12 mouse cellular contexts compared by ENCODE assay signal in genomic region chr8:26273792-26274191, GRCm38 (mm10).
DNase-seq lines count a peak whose midpoint lies in the region; ATAC-seq and TF ChIP-seq lines count a peak whose summit lies in the region.
"Had no signal": no experiment of that assay in that cellular context is flagged by ENCODE, and none has a peak within 500 bp of the region (broad histone marks: within the 10 kb centered on the region; RNA-seq: fewer than 3 reads in every experiment).

No protein-coding gene starts in this region.

- no peaks in the 10 kb centered on the region for H3K9me3 ChIP-seq in intestine, embryonic 14.5 days (ENCODE audit: control insufficient read depth, low read length)
- no peaks in the 10 kb centered on the region for H3K9me3 ChIP-seq in intestine, postnatal 0 days (ENCODE audit: control insufficient read depth)
- no peaks in the 10 kb centered on the region for H3K9me3 ChIP-seq in embryonic facial prominence, embryonic 13.5 days
- no peaks in the 10 kb centered on the region for H3K9me3 ChIP-seq in forebrain, embryonic 12.5 days
- H3K9me3 ChIP-seq in limb, embryonic 13.5 days = no peaks in the 10 kb centered on the region

- no peak overlapping the region for H3K9ac ChIP-seq in intestine, embryonic 14.5 days (ENCODE audit: low read length)
- no peak overlapping the region for H3K9ac ChIP-seq in intestine, postnatal 0 days (ENCODE audit: low read depth, low read length)
- H3K9ac ChIP-seq in embryonic facial prominence, embryonic 13.5 days = peak overlapping the region; percentile 44; the same call in 1 of the 2 replicates
- H3K9ac ChIP-seq in forebrain, embryonic 12.5 days = peak overlapping the region; percentile 40; the same call in 1 of the 2 replicates
- no peak overlapping the region; the same call in 1 of the 2 replicates for H3K9ac ChIP-seq in limb, embryonic 13.5 days

- TF ChIP-seq CTCF in intestine, postnatal 0 days (IDR thresholded peaks at IDR 0.05; ENCODE audit: low read depth) = no peak

- H3K27ac ChIP-seq in intestine, embryonic 14.5 days (ENCODE audit: low read depth) = no peak overlapping the region
- no peak overlapping the region for H3K27ac ChIP-seq in intestine, postnatal 0 days (ENCODE audit: low read depth, low read length)
- 0 out of 2 replicates have a peak overlapping the region, but pooled peaks have one; percentile 33 for H3K27ac ChIP-seq in embryonic facial prominence, embryonic 13.5 days
- H3K27ac ChIP-seq in forebrain, embryonic 12.5 days = peak overlapping the region; percentile 58
- H3K27ac ChIP-seq in limb, embryonic 13.5 days = no peak overlapping the region

- no peak overlapping the region for H3K4me3 ChIP-seq in intestine, embryonic 14.5 days (ENCODE audit: low read depth, low read length)
- no peak overlapping the region for H3K4me3 ChIP-seq in intestine, postnatal 0 days (ENCODE audit: low read depth, low read length)
- no peak overlapping the region for H3K4me3 ChIP-seq in embryonic facial prominence, embryonic 13.5 days
- no peak overlapping the region for H3K4me3 ChIP-seq in forebrain, embryonic 12.5 days (replicated peaks)
- no peak overlapping the region for H3K4me3 ChIP-seq in limb, embryonic 13.5 days

- WGBS in intestine, embryonic 14.5 days = 67% methylated on average over 5 of the region's 5 CpGs
- WGBS in intestine, postnatal 0 days = 79% methylated on average over 5 of the region's 5 CpGs
- WGBS in embryonic facial prominence, embryonic 13.5 days = 52% methylated on average over 5 of the region's 5 CpGs
- WGBS in forebrain, embryonic 12.5 days = 37% methylated on average over 5 of the region's 5 CpGs
- WGBS in limb, embryonic 13.5 days = 54% methylated on average over 5 of the region's 5 CpGs

- peak; percentile 53 for DNase-seq in intestine, embryonic 14.5 days (ENCODE audit: low spot score)
- DNase-seq in adrenal gland, adult 2 months = no peak
- no peak for DNase-seq in urinary bladder, postnatal 25 days (ENCODE audit: low spot score)
- DNase-seq in layer of hippocampus, adult 11-12 months (ENCODE audit: low spot score) = no peak
- DNase-seq: cerebellum, postnatal 14 days; kidney, adult 11 months; layer of hippocampus, adult 9-11 months; lung, postnatal 14 days had no signal

- 0 out of 2 replicates have a peak, but pooled peaks cover under 1% of the 10 kb centered on the region for H3K4me1 ChIP-seq in intestine, embryonic 14.5 days (replicated peaks; ENCODE audit: control insufficient read depth, insufficient read depth, low read length)
- no peaks in the 10 kb centered on the region for H3K4me1 ChIP-seq in intestine, postnatal 0 days (replicated peaks; ENCODE audit: control insufficient read depth, insufficient read depth, low read length)
- H3K4me1 ChIP-seq in embryonic facial prominence, embryonic 13.5 days = peaks cover 23% of the 10 kb centered on the region
- peaks cover 24% of the 10 kb centered on the region for H3K4me1 ChIP-seq in forebrain, embryonic 12.5 days
- peaks cover 35% of the 10 kb centered on the region for H3K4me1 ChIP-seq in limb, embryonic 13.5 days

- no peaks in the 10 kb centered on the region for H3K36me3 ChIP-seq in intestine, embryonic 14.5 days (ENCODE audit: control insufficient read depth, insufficient read depth, low read length)
- no peaks in the 10 kb centered on the region for H3K36me3 ChIP-seq in intestine, postnatal 0 days (ENCODE audit: control insufficient read depth, insufficient read depth)
- H3K36me3 ChIP-seq in embryonic facial prominence, embryonic 13.5 days = no peaks in the 10 kb centered on the region
- no peaks in the 10 kb centered on the region for H3K36me3 ChIP-seq in forebrain, embryonic 12.5 days (replicated peaks)
- H3K36me3 ChIP-seq in limb, embryonic 13.5 days = no peaks in the 10 kb centered on the region

- no peaks in the 10 kb centered on the region for H3K27me3 ChIP-seq in intestine, embryonic 14.5 days (replicated peaks; ENCODE audit: control insufficient read depth, insufficient read depth, low read length)
- 0 out of 2 replicates have a peak, but pooled peaks cover 4% of the 10 kb centered on the region for H3K27me3 ChIP-seq in intestine, postnatal 0 days (replicated peaks; ENCODE audit: control insufficient read depth, insufficient read depth, low read length)
- peaks cover 9% of the 10 kb centered on the region for H3K27me3 ChIP-seq in embryonic facial prominence, embryonic 13.5 days
- H3K27me3 ChIP-seq in forebrain, embryonic 12.5 days = peaks cover 16% of the 10 kb centered on the region; the same call in 1 of the 2 replicates
- peaks cover 12% of the 10 kb centered on the region; the same call in 1 of the 2 replicates for H3K27me3 ChIP-seq in limb, embryonic 13.5 days

- no peak overlapping the region for H3K4me2 ChIP-seq in intestine, embryonic 14.5 days (ENCODE audit: low read length)
- no peak overlapping the region for H3K4me2 ChIP-seq in intestine, postnatal 0 days (replicated peaks; ENCODE audit: low read depth)
- peak overlapping the region; percentile 46; the same call in 1 of the 2 replicates for H3K4me2 ChIP-seq in embryonic facial prominence, embryonic 13.5 days
- H3K4me2 ChIP-seq in forebrain, embryonic 12.5 days = peak overlapping the region; percentile 25; the same call in 1 of the 2 replicates
- H3K4me2 ChIP-seq in limb, embryonic 13.5 days (replicated peaks) = peak overlapping the region; percentile 51

- ATAC-seq in intestine, embryonic 14.5 days (replicated peaks; ENCODE audit: low FRiP score, low TSS enrichment, low read depth) = no peak
- no peak for ATAC-seq in intestine, postnatal 0 days
- no peak for ATAC-seq in embryonic facial prominence, embryonic 13.5 days (ENCODE audit: insufficient number of reproducible peaks, insufficient read depth, low FRiP score, low TSS enrichment, low read depth)
- ATAC-seq in forebrain, embryonic 12.5 days (ENCODE audit: low FRiP score) = no peak
- 0 out of 2 replicates have a peak, but pooled peaks have one; percentile 13 for ATAC-seq in limb, embryonic 13.5 days (ENCODE audit: low FRiP score, low read depth)

Comparison
In these comparisons a context has a peak if more than half of its experiments do, and no peak if none do; other contexts are left out.
1. H3K27ac ChIP-seq: peak in embryonic facial prominence, embryonic 13.5 days (single experiment) and forebrain, embryonic 12.5 days (single experiment); none in intestine, embryonic 14.5 days (single experiment), intestine, postnatal 0 days (single experiment) and limb, embryonic 13.5 days (single experiment).
2. H3K4me2 ChIP-seq: peak in embryonic facial prominence, embryonic 13.5 days (single experiment), forebrain, embryonic 12.5 days (single experiment) and limb, embryonic 13.5 days (single experiment); none in intestine, embryonic 14.5 days (single experiment) and intestine, postnatal 0 days (single experiment).
3. H3K9ac ChIP-seq: peak in embryonic facial prominence, embryonic 13.5 days (single experiment) and forebrain, embryonic 12.5 days (single experiment); none in intestine, embryonic 14.5 days (single experiment), intestine, postnatal 0 days (single experiment) and limb, embryonic 13.5 days (single experiment).